Mouse (Mus musculus): ENCODE results near the gene Ms4a4c.
A peak's percentile ranks its signal among the peaks of the same experiment; 100 is the strongest.
"Not testable (repeated sequence)": the region's sequence is repeated elsewhere in the genome, so short reads cannot be mapped to it uniquely, and the experiment has no call there.

Gene Ms4a4c

GRCm38 (mm10) chr19:11404527-11404926, at the start of gene Ms4a4c:
Gene Ms4a4c (plus strand): TSS chr19:11404770.
- no peak for DNase-seq (ENCODE audit: low spot score in 2 of 2)

- no peak for DNase-seq (ENCODE audit: low spot score in 2 of 2)
Measured at GRCm38 (mm10) chr19:11355730-11356129, 48.8 kb upstream of the Ms4a4c start.

- peak in 1 of 2 experiments; percentile 20 for DNase-seq (ENCODE audit: low spot score in 2 of 2)
Measured at GRCm38 (mm10) chr19:11360106-11360505, 44.5 kb upstream of the Ms4a4c start.

GRCm38 (mm10) chr19:11362002-11362401, 42.6 kb upstream of the Ms4a4c start:
- DNase-seq (ENCODE audit: low spot score in 2 of 2) = no peak

GRCm38 (mm10) chr19:11368310-11368709, 36.3 kb upstream of the Ms4a4c start:
- DNase-seq (ENCODE audit: low spot score in 2 of 2) = no peak

- DNase-seq (ENCODE audit: low spot score in 2 of 2) = no peak
Measured at GRCm38 (mm10) chr19:11371181-11371580, 33.4 kb upstream of the Ms4a4c start.

DNA sequence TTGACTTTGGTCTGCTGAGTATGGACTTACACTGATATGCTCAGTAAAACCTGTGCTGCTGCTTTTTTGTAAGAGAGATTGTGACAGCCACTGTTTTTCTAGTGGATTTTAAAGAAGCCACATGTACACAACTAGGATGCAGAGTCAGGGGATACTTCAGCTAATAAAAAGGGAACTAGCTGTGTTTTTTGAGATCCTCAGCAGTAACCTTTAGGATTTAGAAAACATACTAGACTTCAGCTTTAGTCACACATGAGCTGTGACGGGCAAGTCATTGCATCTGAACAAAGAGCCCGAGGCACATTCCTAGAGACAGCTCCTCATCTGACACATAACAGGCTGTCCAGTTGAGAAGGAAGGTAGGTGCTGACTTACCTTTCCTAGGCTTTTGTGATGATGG, 29.3 kb upstream of the Ms4a4c start, which contains the start of gene Ms4a4a:
Gene Ms4a4a, plus strand, starts transcription at position 251 of the 400 bp plus-strand sequence.
- no peak for DNase-seq (ENCODE audit: low spot score in 2 of 2)

DNA sequence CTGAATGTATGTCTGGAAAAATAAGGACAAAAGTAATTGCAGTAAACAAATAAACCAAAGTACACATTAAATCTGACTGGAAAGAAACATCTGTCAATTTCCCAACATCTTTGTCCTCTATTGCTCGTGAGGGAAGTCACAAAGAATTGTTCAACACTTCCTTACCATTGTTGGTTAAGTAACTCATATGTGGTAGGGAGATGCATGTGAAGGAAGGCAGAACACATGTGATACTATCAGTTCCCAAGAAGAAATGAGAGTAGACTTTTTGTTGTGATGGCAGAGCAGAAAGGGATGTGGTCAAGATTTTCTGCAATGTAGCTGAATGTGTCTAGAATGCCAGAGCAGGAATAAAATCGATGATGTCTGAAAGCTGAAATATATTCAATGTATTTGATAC, 28.2 kb upstream of the Ms4a4c start:
- no peak for DNase-seq (ENCODE audit: low spot score in 2 of 2)

GRCm38 (mm10) chr19:11387109-11387508, 17.5 kb upstream of the Ms4a4c start:
- no peak for DNase-seq (ENCODE audit: low spot score in 2 of 2)

GRCm38 (mm10) chr19:11387685-11388084, 16.9 kb upstream of the Ms4a4c start:
- DNase-seq (ENCODE audit: low spot score in 2 of 2) = no peak

- DNase-seq (ENCODE audit: low spot score in 2 of 2) = no peak
Measured at GRCm38 (mm10) chr19:11388949-11389348, 15.6 kb upstream of the Ms4a4c start.

DNA sequence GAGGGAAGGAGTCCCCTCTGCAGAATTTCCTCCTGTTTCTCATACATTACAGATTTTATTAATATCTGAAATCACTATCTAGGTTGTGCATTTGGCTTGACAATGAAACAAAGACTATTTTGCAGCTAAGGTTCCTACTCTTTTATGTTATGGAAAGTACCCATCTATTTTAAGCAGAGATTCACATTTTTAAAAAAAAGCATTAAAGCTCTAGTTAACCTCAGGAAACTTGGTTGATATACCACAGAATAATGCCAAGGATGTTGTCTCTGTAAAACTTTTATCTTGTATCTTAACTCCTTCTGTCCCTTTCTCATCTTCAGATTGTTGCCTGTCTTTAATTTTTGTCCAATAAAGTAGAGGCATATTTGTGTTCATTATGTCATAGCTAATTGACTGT, 8.8 kb upstream of the Ms4a4c start:
- no peak for DNase-seq (ENCODE audit: low spot score in 2 of 2)

- no peak for DNase-seq (ENCODE audit: low spot score in 2 of 2)
Measured at GRCm38 (mm10) chr19:11407428-11407827, 2.9 kb downstream of the Ms4a4c start.

GRCm38 (mm10) chr19:11408591-11408990, 4.0 kb downstream of the Ms4a4c start:
- no peak for DNase-seq (ENCODE audit: low spot score in 2 of 2)

DNA sequence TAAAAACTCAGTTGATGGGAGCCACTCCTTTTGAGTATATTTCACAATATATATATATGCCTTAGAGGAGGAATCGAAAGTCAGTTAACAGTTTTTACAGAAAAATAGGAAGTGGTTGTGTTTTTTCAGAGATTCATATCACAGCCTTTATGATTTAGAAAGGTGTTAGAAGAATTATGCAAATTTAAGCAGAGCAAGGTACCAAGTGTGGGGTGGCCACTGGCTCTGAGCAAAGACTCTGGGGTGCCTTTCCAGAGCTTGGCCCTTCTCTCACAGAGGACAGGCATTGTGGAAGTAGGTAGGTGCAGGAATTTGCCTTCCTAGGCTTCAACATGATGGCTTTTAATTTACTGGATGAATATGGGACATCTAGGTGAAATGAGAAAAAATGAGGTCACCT, 7.1 kb downstream of the Ms4a4c start:
- no peak for DNase-seq (ENCODE audit: low spot score in 2 of 2)

DNA sequence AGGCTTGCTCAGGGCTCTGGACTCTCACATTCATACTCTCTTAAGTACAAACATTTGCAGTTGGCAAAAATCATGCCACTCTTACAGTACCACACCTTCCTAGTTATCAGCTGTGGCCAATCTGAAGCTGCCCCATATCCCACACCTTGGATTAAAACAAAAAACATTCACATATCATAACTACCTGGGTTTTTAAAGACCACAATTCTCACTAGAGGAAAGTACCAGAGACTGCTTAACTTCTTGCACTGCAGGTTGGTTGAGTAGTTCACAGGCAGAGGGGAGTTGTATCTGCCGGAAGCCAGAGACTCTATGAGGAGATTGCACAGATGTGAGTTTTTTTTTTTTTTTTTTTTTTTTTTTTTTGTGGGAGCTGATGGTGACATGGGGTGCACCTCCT, 9.5 kb downstream of the Ms4a4c start:
- no peak for DNase-seq (ENCODE audit: low spot score in 2 of 2)

GRCm38 (mm10) chr19:11415581-11415980, 11.0 kb downstream of the Ms4a4c start:
- DNase-seq (ENCODE audit: low spot score in 2 of 2) = no peak

GRCm38 (mm10) chr19:11418865-11419264, 14.3 kb downstream of the Ms4a4c start:
- DNase-seq (ENCODE audit: low spot score in 2 of 2) = not testable (repeated sequence)

- not testable (repeated sequence) for DNase-seq (ENCODE audit: low spot score in 2 of 2)
Measured at GRCm38 (mm10) chr19:11431209-11431608, 26.6 kb downstream of the Ms4a4c start.

GRCm38 (mm10) chr19:11435058-11435834, 30.7 kb downstream of the Ms4a4c start:
- no peak for DNase-seq (ENCODE audit: low spot score in 2 of 2)

GRCm38 (mm10) chr19:11443338-11443737, 38.8 kb downstream of the Ms4a4c start, which contains the start of gene Ms4a4b:
Gene Ms4a4b (plus strand): TSS chr19:11443553.
- DNase-seq (ENCODE audit: low spot score in 2 of 2) = no peak

GRCm38 (mm10) chr19:11443964-11444363, 39.4 kb downstream of the Ms4a4c start:
- no peak for DNase-seq (ENCODE audit: low spot score in 2 of 2)

GRCm38 (mm10) chr19:11447238-11447637, 42.7 kb downstream of the Ms4a4c start:
- no peak for DNase-seq (ENCODE audit: low spot score in 2 of 2)

DNA sequence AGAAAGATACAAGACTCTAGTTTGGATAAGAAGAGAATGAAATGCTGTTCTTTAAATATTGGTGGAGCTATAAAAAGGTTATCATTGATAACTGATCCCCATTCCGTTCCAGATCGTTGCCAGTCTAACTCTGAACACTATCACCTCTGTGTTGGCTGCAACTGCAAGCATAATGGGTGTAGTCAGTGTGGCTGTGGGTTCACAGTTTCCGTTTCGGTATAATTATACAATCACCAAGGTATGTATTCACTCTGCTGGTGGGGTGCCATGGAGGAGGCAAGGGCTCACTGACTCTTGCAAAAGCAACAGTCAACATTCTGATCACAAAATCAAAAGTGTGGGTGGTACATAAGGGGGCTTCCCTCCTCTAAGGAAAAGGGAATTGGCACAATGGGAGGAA, 54.5 kb downstream of the Ms4a4c start:
- DNase-seq (ENCODE audit: low spot score in 2 of 2) = not testable (repeated sequence)

Data from frontal cortex, postnatal 36 days (tissue).